Mouse (Mus musculus) cerebellum, adult 2 months (tissue): Measurements from ENCODE around the gene Prame. TPM values are rescaled to one million over a fixed set of nuclear protein-coding genes. Genes with fewer than 3 reads are reported as not detected.
"Not testable (repeated sequence)": the region's sequence is repeated elsewhere in the genome, so short reads cannot be mapped to it uniquely, and the experiment has no call there.

Experiments
- DNase-seq, 2 experiments: peaks; one replicate each; pipeline ENCODE4 v3.0.0; 2021
- H3K27ac ChIP-seq: fragments of 200-500 bp; 2 replicates; pipeline ENCODE4 v1.5.1; 2012; ENCODE audit warnings: low read length, control low read depth, inconsistent platforms; ENCODE audit not compliant: insufficient read depth
- H3K27me3 ChIP-seq: fragments of 200-500 bp; 2 replicates; pipeline ENCODE4 v1.6.1; 2012; ENCODE audit warnings: inconsistent platforms, mild to moderate bottlenecking, low read length, moderate library complexity; ENCODE audit not compliant: control insufficient read depth, insufficient read depth
- H3K4me1 ChIP-seq: fragments of 200-500 bp; 2 replicates; pipeline ENCODE4 v1.6.1; 2011; ENCODE audit warnings: low read length; ENCODE audit not compliant: control insufficient read depth, insufficient read depth
- H3K4me3 ChIP-seq: fragments of 200-500 bp; replicated peaks from 2 replicates; pipeline ENCODE3; 2011; ENCODE audit warnings: mild to moderate bottlenecking, low read depth, low read length, control low read depth; ENCODE audit not compliant: insufficient read depth
- CTCF ChIP-seq: fragments of 200-500 bp; IDR thresholded peaks from 2 replicates; pipeline ENCODE4 v1.5.1; 2011; ENCODE audit warnings: low read depth, mild to moderate bottlenecking, control low read depth, low read length, moderate library complexity, borderline replicate concordance; ENCODE audit not compliant: insufficient read depth
- POLR2A ChIP-seq: fragments of 200-500 bp; IDR thresholded peaks from 2 replicates; pipeline ENCODE4 v1.6.1; 2011; ENCODE audit warnings: low read length, control low read depth, borderline replicate concordance; ENCODE audit not compliant: insufficient read depth
- WGBS: fragments of 180-500 bp; shearing (Covaris S2); methylation state at CpG from one replicate; pipeline ENCODE4 v1.1.7; 2018; 5-methylcytosine and 5-hydroxymethylcytosine counted together
- polyA plus RNA-seq: library from polyadenylated mRNA; depleted of rRNA; stranded (reverse); fragments of >200 nt; gene quantifications from 2 replicates; pipeline ENCODE4 v1.2.3, GENCODE M21; 2012; rRNA removed

Prame gene
- not detected in 2 replicates for polyA plus RNA-seq

GRCm38 (mm10) chrX:135627605-135628004 lies at the start of gene Prame:
TSS of gene Prame (minus strand) at chrX:135627705.
- TF ChIP-seq POLR2A (no peak), CTCF (no peak)
- DNase-seq: no peak
- Histone ChIP-seq H3K27me3 (no peaks in the 10 kb centered on the region), H3K27ac (no peak within 1 kb of the TSS), H3K4me3 (no peak within 1 kb of the TSS), H3K4me1 (no peaks in the 10 kb centered on the region)
- WGBS: 83% methylated on average over 11 of the region's 11 CpGs

- Histone ChIP-seq H3K27me3 (no peaks in the 10 kb centered on the region), H3K4me3 (no peak overlapping the region), H3K27ac (no peak overlapping the region), H3K4me1 (no peaks in the 10 kb centered on the region)
- DNase-seq: peak in 1 of 2 experiments; percentile 25
- TF ChIP-seq CTCF: peak; percentile 17; the same call in 1 of the 2 replicates
- no peak for TF ChIP-seq POLR2A
- 26% methylated on average over 9 of the region's 9 CpGs for WGBS
Measured at GRCm38 (mm10) chrX:135652173-135652772, 24.8 kb upstream of the Prame start.

- peak; percentile 11 to 35 for DNase-seq
- H3K27ac ChIP-seq, H3K27me3 ChIP-seq, H3K4me3 ChIP-seq, H3K4me1 ChIP-seq: not testable (repeated sequence)
- TF ChIP-seq CTCF: peak; percentile 39; the same call in 1 of the 2 replicates
- WGBS: 59% methylated on average over 3 of the region's 3 CpGs
Measured at GRCm38 (mm10) chrX:135601298-135602029, 26.0 kb downstream of the Prame start.

GRCm38 (mm10) chrX:135598677-135599076 lies 28.8 kb downstream of the Prame start, which contains the start of gene Nxf7:
TSS of gene Nxf7 (minus strand) at chrX:135598777.
- DNase-seq: no peak
- Histone ChIP-seq H3K4me3 (no peak within 1 kb of the TSS), H3K4me1 (no peaks in the 10 kb centered on the region), H3K27me3 (no peaks in the 10 kb centered on the region), H3K27ac (no peak within 1 kb of the TSS)
- WGBS: 80% methylated on average over 2 of the region's 2 CpGs
- TF ChIP-seq CTCF (no peak), POLR2A (no peak)

GRCm38 (mm10) chrX:135598096-135598495 lies 29.4 kb downstream of the Prame start:
- no peaks in the 10 kb centered on the region for H3K4me1 ChIP-seq
- H3K27me3 ChIP-seq: no peaks in the 10 kb centered on the region
- no peak for TF ChIP-seq CTCF
- TF ChIP-seq POLR2A: no peak
- no peak overlapping the region for H3K4me3 ChIP-seq
- no peak for DNase-seq
- H3K27ac ChIP-seq: no peak overlapping the region
- 87% methylated on average over 13 of the region's 13 CpGs for WGBS

GRCm38 (mm10) chrX:135576412-135576811 lies 51.1 kb downstream of the Prame start:
- no peak for TF ChIP-seq CTCF
- TF ChIP-seq POLR2A: no peak
- Histone ChIP-seq H3K4me3 (no peak overlapping the region), H3K27ac (no peak overlapping the region), H3K27me3 (no peaks in the 10 kb centered on the region), H3K4me1 (no peaks in the 10 kb centered on the region)
- no peak for DNase-seq
- 86% methylated on average over 1 of the region's 1 CpGs for WGBS

GRCm38 (mm10) chrX:135574958-135575628 lies 52.4 kb downstream of the Prame start:
- DNase-seq, H3K27me3 ChIP-seq, H3K4me3 ChIP-seq, H3K27ac ChIP-seq, H3K4me1 ChIP-seq: not testable (repeated sequence)
- WGBS: 68% methylated on average over 9 of the region's 9 CpGs

- H3K27ac ChIP-seq, DNase-seq, H3K4me1 ChIP-seq, H3K27me3 ChIP-seq, H3K4me3 ChIP-seq: not testable (repeated sequence)
- 14% methylated on average over 8 of the region's 8 CpGs for WGBS
Measured at GRCm38 (mm10) chrX:135574261-135574957, 53.1 kb downstream of the Prame start.
